Mouse (Mus musculus) MEL (cell line): ENCODE data around the gene Pls1.

Experiments used
- CTCF ChIP-seq, 3 experiments: IDR thresholded peaks in 2 of 3; conservative IDR thresholded peaks in 1 of 3; 2 replicates each; pipeline ENCODE4 v1.5.1; 2011 to 2012; ENCODE audit warnings: low read length in 3 of 3, low read depth in 2 of 3, mild to moderate bottlenecking in 2 of 3, improper control_type of control experiment in 1 of 3, inconsistent platforms in 1 of 3, mixed read lengths in 1 of 3, moderate library complexity in 1 of 3; ENCODE audit not compliant: control insufficient read depth in 1 of 3, insufficient read depth in 1 of 3, poor library complexity in 1 of 3, severe bottlenecking in 1 of 3
- EP300 ChIP-seq, 2 experiments: IDR thresholded peaks; 2 replicates each; pipeline ENCODE4 v1.6.1; 2011; ENCODE audit warnings: improper control_type of control experiment in 2 of 2, low read length in 2 of 2, low read depth in 1 of 2, mild to moderate bottlenecking in 1 of 2
- ETS1 ChIP-seq: IDR thresholded peaks from 2 replicates; pipeline ENCODE4 v1.6.1; 2012; ENCODE audit warnings: low read depth, mild to moderate bottlenecking, inconsistent platforms, low read length, improper control_type of control experiment, moderate library complexity
- KAT2A ChIP-seq: conservative IDR thresholded peaks from 2 replicates; pipeline ENCODE4 v1.6.1; 2012; ENCODE audit warnings: low read depth, low read length, improper control_type of control experiment, inconsistent platforms
- MYC ChIP-seq: IDR thresholded peaks from 2 replicates; pipeline ENCODE4 v1.6.1; 2011; ENCODE audit warnings: low read depth, mild to moderate bottlenecking, low read length, improper control_type of control experiment, moderate library complexity
- POLR2A ChIP-seq, 2 experiments: IDR thresholded peaks; 2 replicates each; pipeline ENCODE4 v1.6.1; 2011 to 2012; ENCODE audit warnings: low read length in 2 of 2, mild to moderate bottlenecking in 2 of 2, control low read depth in 1 of 2, improper control_type of control experiment in 1 of 2, low read depth in 1 of 2, moderate library complexity in 1 of 2; ENCODE audit not compliant: control insufficient read depth in 1 of 2, insufficient read depth in 1 of 2, poor library complexity in 1 of 2
- RAD21 ChIP-seq: IDR thresholded peaks from 2 replicates; pipeline ENCODE4 v1.6.1; 2011; ENCODE audit warnings: mild to moderate bottlenecking, low read depth, low read length, improper control_type of control experiment
- USF2 ChIP-seq, 2 experiments: IDR thresholded peaks; 2 replicates each; pipeline ENCODE4 v1.6.1; 2011 to 2012; ENCODE audit warnings: improper control_type of control experiment in 2 of 2, low read length in 2 of 2, borderline replicate concordance in 1 of 2, inconsistent platforms in 1 of 2, low read depth in 1 of 2, mild to moderate bottlenecking in 1 of 2; ENCODE audit not compliant: insufficient read depth in 1 of 2
- ZC3H11A ChIP-seq: IDR thresholded peaks from 2 replicates; pipeline ENCODE4 v1.6.1; 2012; ENCODE audit warnings: low read depth, mild to moderate bottlenecking, inconsistent platforms, low read length, improper control_type of control experiment
- ZNF384 ChIP-seq: IDR thresholded peaks from 2 replicates; pipeline ENCODE4 v1.6.1; 2012; ENCODE audit warnings: low read depth, mild to moderate bottlenecking, inconsistent platforms, low read length, improper control_type of control experiment

GRCm38 (mm10) chr9:95857414-95858026 lies 12.4 kb upstream of the Pls1 start, which contains the start of gene Atr:
- no peak for TF ChIP-seq MYC
- TF ChIP-seq EP300 (IDR thresholded peaks at IDR 0.05; ENCODE audit: low read depth in 1 of 2, low read length in 2 of 2), result peak in 1 of 2 experiments; percentile 23; a peak in 1 of 4 replicates
- TF ChIP-seq ETS1, result peak; percentile 56
- TF ChIP-seq RAD21, result no peak
- TF ChIP-seq CTCF (IDR thresholded peaks at IDR 0.05 in 2 of 3, conservative IDR thresholded peaks at IDR 0.05 in 1 of 3; ENCODE audit: control insufficient read depth in 1 of 3, insufficient read depth in 1 of 3, low read depth in 2 of 3, low read length in 3 of 3, poor library complexity in 1 of 3, severe bottlenecking in 1 of 3), result no peak
- TF ChIP-seq POLR2A (IDR thresholded peaks at IDR 0.05; ENCODE audit: control insufficient read depth in 1 of 2, insufficient read depth in 1 of 2, low read depth in 1 of 2, low read length in 2 of 2, poor library complexity in 1 of 2), result peak; percentile 83 to 84
- no peak for TF ChIP-seq USF2 (IDR thresholded peaks at IDR 0.05; ENCODE audit: borderline replicate concordance in 1 of 2, insufficient read depth in 1 of 2, low read depth in 1 of 2, low read length in 2 of 2)
- no peak for TF ChIP-seq ZNF384
- TF ChIP-seq ZC3H11A, result no peak
- TF ChIP-seq KAT2A, result no peak; the same call in 1 of the 2 replicates
